Mouse (Mus musculus) left cerebral cortex, adult 8-10 months (tissue): ENCODE results near the gene Olfr1328. TPM values are rescaled to one million over a fixed set of nuclear protein-coding genes. Genes with fewer than 3 reads are reported as not detected.
"Not testable (repeated sequence)": the region's sequence is repeated elsewhere in the genome, so short reads cannot be mapped to it uniquely, and the experiment has no call there.

Experiments used
- DNase-seq, 2 experiments: peaks; one replicate each; pipeline ENCODE4 v3.0.0; 2022; ENCODE audit warnings: low spot score in 2 of 2
- total RNA-seq, 4 experiments: library from RNA; stranded (reverse); gene quantifications; 2 replicates each; pipeline ENCODE4 v1.2.4; 2022

Gene Olfr1328
- not detected for total RNA-seq

- DNase-seq, result no peak
These were observed at the start of gene Olfr1328 for GRCm38 (mm10) chr4:118938512-118938911. Gene Olfr1328, minus strand, starts transcription at chr4:118938612.

GRCm38 (mm10) chr4:118985291-118985690 is 46.9 kb upstream of the Olfr1328 start:
- DNase-seq, result no peak

- DNase-seq, result no peak
These were observed 34.9 kb upstream of the Olfr1328 start for GRCm38 (mm10) chr4:118973281-118973680.

GRCm38 (mm10) chr4:118967711-118968110 is 29.3 kb upstream of the Olfr1328 start:
- DNase-seq, result no peak

- DNase-seq, result no peak
These were observed 22.8 kb upstream of the Olfr1328 start, which contains the start of gene Lao1 for GRCm38 (mm10) chr4:118961141-118961628. Gene Lao1, plus strand, starts transcription at chr4:118961578.

- DNase-seq, result no peak
These were observed 20.4 kb upstream of the Olfr1328 start for GRCm38 (mm10) chr4:118958812-118959211.

GRCm38 (mm10) chr4:118931326-118931725 is 7.1 kb downstream of the Olfr1328 start:
- DNase-seq, result not testable (repeated sequence)

GRCm38 (mm10) chr4:118917365-118917764 is 21.0 kb downstream of the Olfr1328 start, which contains the start of gene Olfr1329:
Gene Olfr1329, minus strand, starts transcription at chr4:118917465.
- DNase-seq, result not testable (repeated sequence)

GRCm38 (mm10) chr4:118901981-118902380 is 36.4 kb downstream of the Olfr1328 start:
- no peak for DNase-seq

GRCm38 (mm10) chr4:118888297-118888696 is 50.1 kb downstream of the Olfr1328 start, which contains the start of gene Olfr1330:
Gene Olfr1330, plus strand, starts transcription at chr4:118888597.
- DNase-seq, result no peak

Other genes with a start within 250 kb of the Olfr1328 start
- not detected for gene Olfr1342, start 245.9 kb downstream of the Olfr1328 start, total RNA-seq
- gene Olfr1341, start 235.1 kb downstream of the Olfr1328 start, total RNA-seq, result not detected
- gene Olfr1340, start 218.5 kb downstream of the Olfr1328 start, total RNA-seq, result not detected
- gene Olfr1339, start 206.4 kb downstream of the Olfr1328 start, total RNA-seq, result not detected
- not detected for gene Olfr1338, start 179.9 kb downstream of the Olfr1328 start, total RNA-seq
- not detected for gene Olfr1337, start 156.0 kb downstream of the Olfr1328 start, total RNA-seq
- gene Olfr1335, start 128.7 kb downstream of the Olfr1328 start, total RNA-seq, result not detected
- gene Olfr1333, start 102.3 kb downstream of the Olfr1328 start, total RNA-seq, result not detected
- not detected for gene Olfr1331, start 74.0 kb downstream of the Olfr1328 start, total RNA-seq
- not detected for gene Olfr1330, start 50.0 kb downstream of the Olfr1328 start, total RNA-seq
- not detected for gene Olfr1329, start 21.1 kb downstream of the Olfr1328 start, total RNA-seq
- gene Lao1, start 23.0 kb upstream of the Olfr1328 start, total RNA-seq, result under 1 TPM in 2 of 4 experiments, not detected in 2; 0.37 to 0.42 TPM
- gene Slc2a1, start 170.1 kb upstream of the Olfr1328 start, total RNA-seq, result 100 to 1,000 TPM in 1 of 4 experiments, 10 to 100 TPM in 3; 83.3 to 103 (median 92.3) TPM
- gene Zfp691, start 235.6 kb upstream of the Olfr1328 start, total RNA-seq, result 1 to 10 TPM; 6.6 to 7.9 (median 7.3) TPM